Mouse (Mus musculus) midbrain, embryonic 12.5 days (tissue): ENCODE measurements around the gene Gata1. TPM values are rescaled to one million over a fixed set of nuclear protein-coding genes. Genes with fewer than 3 reads are reported as not detected.
"Not testable (repeated sequence)": the region's sequence is repeated elsewhere in the genome, so short reads cannot be mapped to it uniquely, and the experiment has no call there.

Experiments
- ATAC-seq: fragments of 200-750 bp; cut with Nextera tagmentation; 2 replicates; pipeline ENCODE4 v1.8.0; 2017; ENCODE audit warnings: low read depth, moderate TSS enrichment, moderate library complexity; ENCODE audit not compliant: low FRiP score
- H3K27ac ChIP-seq: fragments of 300-500 bp; sonication (generic); replicated peaks from 2 replicates; pipeline ENCODE4 v1.5.1; 2016; ENCODE audit warnings: mild to moderate bottlenecking
- H3K27me3 ChIP-seq: fragments of 300-500 bp; sonication (generic); 2 replicates; pipeline ENCODE4 v1.6.1; 2016; ENCODE audit warnings: mild to moderate bottlenecking
- H3K36me3 ChIP-seq: fragments of 300-500 bp; sonication (generic); 2 replicates; pipeline ENCODE4 v1.6.1; 2016
- H3K4me1 ChIP-seq: fragments of 300-500 bp; sonication (generic); 2 replicates; pipeline ENCODE4 v1.6.1; 2016
- H3K4me2 ChIP-seq: fragments of 300-500 bp; sonication (generic); replicated peaks from 2 replicates; pipeline ENCODE4 v1.6.1; 2016; ENCODE audit warnings: mild to moderate bottlenecking, moderate library complexity
- H3K4me3 ChIP-seq: fragments of 300-500 bp; sonication (generic); 2 replicates; pipeline ENCODE4 v1.5.1; 2016; ENCODE audit warnings: mild to moderate bottlenecking
- H3K9ac ChIP-seq: fragments of 300-500 bp; sonication (generic); replicated peaks from 2 replicates; pipeline ENCODE4 v1.6.1; 2016; ENCODE audit warnings: mild to moderate bottlenecking, moderate library complexity
- H3K9me3 ChIP-seq: fragments of 300-500 bp; sonication (generic); 2 replicates; pipeline ENCODE4 v1.6.1; 2016; ENCODE audit warnings: mild to moderate bottlenecking
- WGBS: fragments of 180-500 bp; shearing (Covaris S2); methylation state at CpG from one replicate; pipeline ENCODE4 v1.1.7; 2016; 5-methylcytosine and 5-hydroxymethylcytosine counted together
- polyA plus RNA-seq: library from polyadenylated mRNA; unstranded; fragments of >200 nt; fragmentation: Nextera tagmentation; extraction: Ambion mirVana; gene quantifications from 2 replicates; pipeline ENCODE4 v1.2.1, GENCODE M21; 2016

Gene Gata1
- 1.5 TPM in 2 replicates for polyA plus RNA-seq

GRCm38 (mm10) chrX:7977892-7978291 is at the start of gene Gata1:
Gata1 (minus strand) TSS chrX:7978071.
- H3K27ac ChIP-seq, result no peak within 1 kb of the TSS
- no peak within 1 kb of the TSS for H3K4me2 ChIP-seq
- H3K9ac ChIP-seq, result no peak within 1 kb of the TSS
- no peak within 1 kb of the TSS for H3K4me3 ChIP-seq
- H3K9me3 ChIP-seq, result no peaks in the 10 kb centered on the region
- ATAC-seq, result no peak
- no peaks in the 10 kb centered on the region for H3K4me1 ChIP-seq
- H3K27me3 ChIP-seq, result no peaks in the 10 kb centered on the region
- H3K36me3 ChIP-seq, result no peaks in the 10 kb centered on the region
- WGBS, result 89% methylated on average over 11 of the region's 11 CpGs

DNA sequence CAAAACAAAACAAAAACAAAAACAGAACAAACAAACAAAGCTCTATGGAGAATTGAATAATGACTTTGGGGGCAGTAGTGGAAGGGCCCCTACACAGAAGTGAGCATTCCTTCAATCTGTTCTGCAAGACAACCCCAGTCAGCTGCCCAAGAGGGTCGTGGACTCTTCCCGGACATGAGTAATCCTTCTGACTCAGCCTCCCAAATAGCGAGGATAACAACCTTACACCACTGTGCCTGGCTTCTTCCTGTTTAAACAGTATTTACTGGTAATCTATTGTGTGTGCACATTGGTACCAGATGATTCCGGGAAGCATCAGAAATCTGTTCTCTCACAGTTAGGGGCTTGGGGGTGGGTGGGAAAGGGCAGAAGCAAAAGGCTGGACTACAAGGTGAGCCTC is 48.9 kb upstream of the Gata1 start:
- Histone ChIP-seq H3K27ac (no peak overlapping the region), H3K27me3 (no peaks in the 10 kb centered on the region)
- ATAC-seq, result no peak

DNA sequence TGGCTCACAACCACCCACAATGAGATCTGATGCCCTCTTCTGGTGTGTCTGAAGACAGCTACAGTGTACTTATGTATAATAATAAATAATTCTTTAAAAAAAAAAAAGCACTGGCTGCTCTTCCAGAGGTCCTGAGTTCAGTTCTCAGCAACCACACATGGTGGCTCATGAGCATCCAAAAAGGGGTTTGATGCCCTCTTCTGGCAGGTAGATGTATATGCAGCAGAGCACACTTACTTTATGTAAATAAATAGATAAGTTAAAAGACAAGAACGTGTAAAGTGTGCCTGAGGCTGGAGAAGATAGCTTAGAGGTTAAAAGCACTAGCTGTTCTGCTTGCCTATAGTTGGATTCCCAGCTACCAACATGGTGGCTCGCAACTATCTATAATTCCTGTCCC is 46.9 kb upstream of the Gata1 start:
- Histone ChIP-seq H3K9ac (no peak overlapping the region), H3K4me2 (no peak overlapping the region), H3K4me3 (no peak overlapping the region), H3K4me1 (no peaks in the 10 kb centered on the region), H3K27ac (no peak overlapping the region), H3K36me3 (no peaks in the 10 kb centered on the region), H3K9me3 (no peaks in the 10 kb centered on the region), H3K27me3 (no peaks in the 10 kb centered on the region)
- no peak for ATAC-seq
- WGBS, result 71% methylated on average over 2 of the region's 2 CpGs

More for the DNA sequence above, 48.9 kb upstream of the Gata1 start:
- Histone ChIP-seq H3K9me3 (no peaks in the 10 kb centered on the region), H3K9ac (no peak overlapping the region), H3K36me3 (no peaks in the 10 kb centered on the region), H3K4me3 (no peak overlapping the region), H3K4me2 (no peak overlapping the region), H3K4me1 (no peaks in the 10 kb centered on the region)
- WGBS, result 71% methylated on average over 4 of the region's 4 CpGs

GRCm38 (mm10) chrX:8020111-8020778 is 42.4 kb upstream of the Gata1 start:
- WGBS, result 69% methylated on average over 2 of the region's 2 CpGs
- Histone ChIP-seq H3K27me3 (no peaks in the 10 kb centered on the region), H3K36me3 (no peaks in the 10 kb centered on the region), H3K27ac (no peak overlapping the region), H3K9ac (no peak overlapping the region), H3K4me1 (no peaks in the 10 kb centered on the region), H3K9me3 (no peaks in the 10 kb centered on the region), H3K4me3 (no peak overlapping the region), H3K4me2 (no peak overlapping the region)
- ATAC-seq, result no peak

DNA sequence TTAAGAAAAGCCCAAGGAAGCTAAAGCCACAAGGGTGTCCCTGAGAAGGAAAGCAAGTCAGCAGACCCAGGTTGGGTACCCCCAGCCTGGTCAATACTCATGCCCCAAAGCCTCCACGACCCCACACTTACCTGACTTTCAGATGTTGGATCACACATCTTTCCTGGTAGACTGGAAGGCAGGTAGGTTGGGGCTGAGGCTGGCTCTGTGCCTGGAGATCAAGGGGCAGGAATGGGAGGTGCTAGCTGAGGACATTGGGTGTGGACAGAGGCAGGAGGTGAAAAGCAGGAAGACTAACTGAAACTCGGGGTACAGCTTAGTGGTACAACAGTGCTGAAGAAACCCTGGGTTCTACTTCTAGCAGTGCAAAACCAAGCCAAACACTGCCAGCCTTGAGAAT is 40.4 kb upstream of the Gata1 start, which contains the start of gene Glod5:
Gene Glod5 (minus strand): TSS at position 207 of the 400 bp plus-strand sequence.
- Histone ChIP-seq H3K4me1 (no peaks in the 10 kb centered on the region), H3K27me3 (no peaks in the 10 kb centered on the region), H3K27ac (no peak within 1 kb of the TSS), H3K9me3 (no peaks in the 10 kb centered on the region), H3K36me3 (no peaks in the 10 kb centered on the region), H3K9ac (no peak within 1 kb of the TSS), H3K4me2 (no peak within 1 kb of the TSS), H3K4me3 (no peak within 1 kb of the TSS)
- WGBS, result 60% methylated on average over 2 of the region's 2 CpGs
- no peak for ATAC-seq

- no peak for ATAC-seq
- Histone ChIP-seq H3K4me3 (no peak overlapping the region), H3K4me2 (no peak overlapping the region), H3K36me3 (no peaks in the 10 kb centered on the region), H3K9ac (no peak overlapping the region), H3K27me3 (no peaks in the 10 kb centered on the region), H3K9me3 (no peaks in the 10 kb centered on the region), H3K27ac (no peak overlapping the region), H3K4me1 (no peaks in the 10 kb centered on the region)
- 8% methylated on average over 5 of the region's 5 CpGs for WGBS
Observed at GRCm38 (mm10) chrX:8017142-8017541, 39.3 kb upstream of the Gata1 start.

DNA sequence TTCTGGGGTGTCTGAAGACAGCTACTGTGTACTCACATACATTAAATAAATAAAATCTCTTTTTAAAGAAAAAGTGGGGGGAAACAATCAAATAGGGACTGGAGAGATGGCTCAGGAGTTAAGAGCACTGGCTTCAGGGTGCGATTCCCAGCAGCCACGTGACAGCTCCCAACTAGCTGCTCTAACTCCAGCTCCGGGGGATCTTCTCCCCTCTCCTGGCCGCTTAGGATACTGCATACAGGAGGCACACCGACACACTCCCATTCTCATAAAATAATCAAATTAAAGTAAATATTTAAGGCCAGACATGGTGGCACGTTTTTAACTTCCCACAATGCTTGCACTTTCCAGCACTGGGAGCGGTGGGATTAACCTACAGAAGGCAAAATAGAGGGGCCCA is 37.8 kb upstream of the Gata1 start:
- not testable (repeated sequence) for H3K9me3 ChIP-seq, H3K36me3 ChIP-seq, ATAC-seq, H3K27me3 ChIP-seq, H3K4me2 ChIP-seq, H3K4me1 ChIP-seq, H3K4me3 ChIP-seq, H3K9ac ChIP-seq, H3K27ac ChIP-seq
- WGBS, result 26% methylated on average over 7 of the region's 7 CpGs

GRCm38 (mm10) chrX:8013569-8014314 is 35.9 kb upstream of the Gata1 start:
- Histone ChIP-seq H3K4me1 (0 out of 2 replicates have a peak, but pooled peaks cover under 1% of the 10 kb centered on the region), H3K27ac (peak overlapping the region; percentile 56; the same call in 1 of the 2 replicates), H3K4me3 (no peak overlapping the region), H3K36me3 (no peaks in the 10 kb centered on the region), H3K9ac (no peak overlapping the region), H3K9me3 (no peaks in the 10 kb centered on the region), H3K27me3 (no peaks in the 10 kb centered on the region), H3K4me2 (no peak overlapping the region)
- ATAC-seq, result peak; percentile 86
- 22% methylated on average over 8 of the region's 8 CpGs for WGBS

- Histone ChIP-seq H3K27me3 (no peaks in the 10 kb centered on the region), H3K4me1 (peaks cover 4% of the 10 kb centered on the region; the same call in 1 of the 2 replicates), H3K27ac (peak overlapping the region; percentile 56; the same call in 1 of the 2 replicates), H3K9ac (no peak overlapping the region), H3K9me3 (no peaks in the 10 kb centered on the region), H3K4me3 (no peak overlapping the region), H3K4me2 (no peak overlapping the region), H3K36me3 (no peaks in the 10 kb centered on the region)
- peak; percentile 52 for ATAC-seq
- 23% methylated on average over 2 of the region's 2 CpGs for WGBS
Observed at GRCm38 (mm10) chrX:8013157-8013556, 35.3 kb upstream of the Gata1 start.

DNA sequence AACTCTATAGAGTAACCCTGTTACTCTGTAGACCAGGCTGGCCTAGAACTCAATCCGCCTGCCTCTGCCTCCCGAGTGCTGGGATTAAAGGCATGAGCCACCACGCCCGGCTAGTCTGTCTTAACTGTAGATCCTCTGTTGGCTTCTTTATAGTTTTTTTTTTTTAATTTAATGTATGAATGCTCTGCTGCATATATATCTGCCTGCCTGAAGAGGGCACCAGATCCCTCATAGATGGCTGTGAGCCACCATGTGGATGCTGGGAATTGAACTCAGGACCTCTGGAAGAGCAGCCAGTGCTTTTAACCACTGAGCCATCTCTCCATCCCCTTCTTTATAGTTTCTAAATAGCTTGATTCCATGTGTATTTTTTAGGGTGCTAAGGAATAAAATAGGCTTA is 31.5 kb upstream of the Gata1 start:
- not testable (repeated sequence) for H3K27ac ChIP-seq, H3K4me1 ChIP-seq, H3K27me3 ChIP-seq, H3K4me2 ChIP-seq, ATAC-seq, H3K4me3 ChIP-seq, H3K36me3 ChIP-seq, H3K9me3 ChIP-seq, H3K9ac ChIP-seq
- 86% methylated on average over 4 of the region's 4 CpGs for WGBS

DNA sequence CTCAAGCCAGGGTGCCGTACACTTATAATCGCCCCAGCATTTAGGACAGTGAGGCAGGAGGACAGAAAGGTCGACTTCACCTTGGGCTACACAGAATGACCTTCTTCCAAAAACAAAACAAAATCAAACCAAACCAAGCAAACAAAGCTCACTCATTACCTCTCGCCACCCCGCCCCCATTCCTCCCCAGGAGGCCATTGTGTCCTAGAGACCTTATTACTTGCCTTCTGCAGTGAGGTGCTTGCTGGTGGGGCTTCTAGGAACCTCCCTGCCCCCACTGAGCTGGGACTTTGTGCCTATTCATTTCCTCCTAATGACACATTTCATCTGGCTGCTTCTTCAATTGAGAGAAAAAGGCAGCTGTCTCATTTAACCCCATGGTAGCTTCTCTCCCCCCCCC is 30.7 kb upstream of the Gata1 start:
- no peaks in the 10 kb centered on the region for H3K27me3 ChIP-seq
- ATAC-seq, result no peak
- H3K9me3 ChIP-seq, result no peaks in the 10 kb centered on the region
- no peak overlapping the region for H3K9ac ChIP-seq
- no peak overlapping the region for H3K4me2 ChIP-seq
- H3K4me3 ChIP-seq, result no peak overlapping the region
- 38% methylated on average over 5 of the region's 5 CpGs for WGBS
- no peaks in the 10 kb centered on the region for H3K36me3 ChIP-seq
- H3K4me1 ChIP-seq, result peaks cover 4% of the 10 kb centered on the region; the same call in 1 of the 2 replicates
- no peak overlapping the region for H3K27ac ChIP-seq

DNA sequence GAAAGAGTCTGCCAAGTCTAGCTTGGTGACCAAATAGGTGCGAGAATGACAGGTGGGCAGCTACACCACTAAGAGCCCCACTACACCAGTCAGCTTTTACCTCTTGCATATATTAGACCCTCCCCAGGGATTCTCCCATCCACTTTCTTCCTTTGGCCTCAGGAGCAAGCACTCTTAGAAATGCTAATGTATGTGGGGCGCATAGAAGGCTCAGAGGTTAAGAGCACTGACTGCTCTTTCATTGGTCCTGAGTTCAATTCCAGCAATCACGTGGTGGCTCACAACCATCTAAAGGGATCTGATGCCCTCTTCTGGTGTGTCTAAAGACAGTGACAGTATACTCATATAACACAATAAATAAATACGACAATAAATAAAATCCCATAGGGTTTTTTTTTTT is 25.1 kb upstream of the Gata1 start:
- H3K4me2 ChIP-seq, result no peak overlapping the region
- no peaks in the 10 kb centered on the region for H3K9me3 ChIP-seq
- no peak overlapping the region for H3K4me3 ChIP-seq
- ATAC-seq, result no peak
- H3K27me3 ChIP-seq, result no peaks in the 10 kb centered on the region
- no peak overlapping the region for H3K9ac ChIP-seq
- 66% methylated on average over 4 of the region's 4 CpGs for WGBS
- no peak overlapping the region for H3K27ac ChIP-seq
- H3K36me3 ChIP-seq, result no peaks in the 10 kb centered on the region
- no peaks in the 10 kb centered on the region for H3K4me1 ChIP-seq
